Mouse (Mus musculus) layer of hippocampus, adult 11-12 months (tissue): Measurements from ENCODE around the gene Mrpl17.

Experiments
- DNase-seq: peaks from one replicate; pipeline ENCODE4 v3.0.0; 2022; ENCODE audit warnings: low spot score

The Mrpl17 gene

GRCm38 (mm10) chr7:105786506-105787284, 24.2 kb downstream of the Mrpl17 start:
- DNase-seq: no peak

DNA sequence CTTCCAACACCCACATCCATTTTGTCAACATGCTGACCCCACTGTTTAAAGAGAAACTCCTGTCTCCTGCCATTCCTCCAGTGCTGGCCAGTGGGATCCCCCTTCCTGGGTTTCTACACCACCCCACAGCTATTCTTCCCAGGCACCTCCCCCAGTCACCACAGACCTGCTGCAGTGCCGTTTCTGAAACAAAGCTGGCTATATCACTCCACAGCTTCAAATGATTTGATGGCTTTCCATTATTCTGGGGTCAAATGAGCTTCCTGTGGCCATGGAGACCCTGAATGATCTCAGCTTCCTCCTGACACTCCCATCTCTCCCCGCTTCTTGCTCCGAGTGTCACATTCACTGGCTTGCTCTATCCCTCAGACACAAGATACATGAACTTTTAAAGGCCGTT, 26.3 kb downstream of the Mrpl17 start:
- no peak for DNase-seq

DNA sequence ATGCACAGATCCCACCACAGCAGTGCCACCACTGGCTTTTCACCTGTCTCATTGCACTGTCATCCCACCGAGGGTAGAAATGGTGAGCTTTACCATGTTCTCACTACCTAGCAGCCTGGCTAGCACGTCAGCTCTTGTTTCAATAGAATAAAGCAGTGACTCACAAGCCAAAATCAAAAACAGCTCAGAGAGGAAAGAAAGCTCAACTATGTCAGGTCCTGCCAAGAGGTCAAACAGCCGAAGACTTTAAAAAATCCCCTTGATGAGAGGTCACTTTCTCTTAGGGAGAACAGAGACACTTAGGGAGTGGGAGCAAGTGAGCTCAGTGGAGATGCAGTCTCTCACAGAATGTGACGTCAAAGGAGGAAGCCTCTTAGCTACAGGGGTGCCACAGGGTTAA, 27.0 kb downstream of the Mrpl17 start:
- no peak for DNase-seq

GRCm38 (mm10) chr7:105778553-105779265, 32.2 kb downstream of the Mrpl17 start:
- no peak for DNase-seq

GRCm38 (mm10) chr7:105777797-105778552, 32.9 kb downstream of the Mrpl17 start:
- DNase-seq: no peak

- no peak for DNase-seq
Measured at GRCm38 (mm10) chr7:105777316-105777715, 33.6 kb downstream of the Mrpl17 start.

GRCm38 (mm10) chr7:105776026-105776425, 34.9 kb downstream of the Mrpl17 start:
- no peak for DNase-seq

GRCm38 (mm10) chr7:105774661-105775060, 36.2 kb downstream of the Mrpl17 start:
- DNase-seq: no peak

GRCm38 (mm10) chr7:105773041-105773440, 37.9 kb downstream of the Mrpl17 start:
- DNase-seq: no peak

- DNase-seq: no peak
Measured at GRCm38 (mm10) chr7:105772331-105772730, 38.6 kb downstream of the Mrpl17 start.

DNA sequence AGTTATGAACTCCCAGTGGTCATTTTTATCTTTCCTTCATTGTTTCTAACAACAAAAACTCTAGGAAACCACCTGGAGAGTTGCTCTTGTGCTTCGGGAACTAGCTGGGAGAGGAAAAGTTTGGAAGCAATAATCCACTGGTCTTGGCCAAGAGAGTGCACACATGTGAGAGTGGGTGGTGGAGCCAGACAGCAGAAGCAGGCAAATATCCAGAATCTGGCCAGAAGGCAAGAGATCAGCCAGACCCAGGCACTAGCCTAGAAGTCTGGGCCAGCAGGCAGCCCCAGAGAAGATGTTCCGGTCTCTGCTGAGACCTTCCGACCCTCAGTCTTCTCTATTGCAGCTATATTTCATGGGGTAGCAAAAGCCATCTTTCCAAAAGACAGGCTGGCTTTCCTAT, 40.9 kb downstream of the Mrpl17 start:
- DNase-seq: no peak

GRCm38 (mm10) chr7:105767729-105768165, 43.2 kb downstream of the Mrpl17 start:
- no peak for DNase-seq

DNA sequence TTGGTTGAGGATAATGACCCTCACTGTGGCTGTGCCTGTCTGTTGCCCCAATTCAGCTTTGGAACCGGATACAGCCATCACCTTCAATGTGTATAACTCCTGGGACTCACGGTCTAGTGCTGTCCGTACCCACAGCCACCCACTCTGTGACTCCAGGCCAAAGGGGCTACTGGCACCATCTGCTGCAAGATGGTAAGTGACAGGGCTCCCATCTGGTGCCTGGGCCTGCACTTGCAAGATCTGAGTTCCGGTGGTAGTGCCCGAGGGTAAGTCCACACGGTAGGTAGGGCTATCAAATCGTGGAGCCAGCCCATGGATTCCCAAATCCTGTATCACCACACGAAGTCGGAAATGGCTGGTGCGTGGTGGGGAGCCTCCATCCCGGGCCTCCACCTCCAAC, 46.6 kb downstream of the Mrpl17 start:
- no peak for DNase-seq

DNA sequence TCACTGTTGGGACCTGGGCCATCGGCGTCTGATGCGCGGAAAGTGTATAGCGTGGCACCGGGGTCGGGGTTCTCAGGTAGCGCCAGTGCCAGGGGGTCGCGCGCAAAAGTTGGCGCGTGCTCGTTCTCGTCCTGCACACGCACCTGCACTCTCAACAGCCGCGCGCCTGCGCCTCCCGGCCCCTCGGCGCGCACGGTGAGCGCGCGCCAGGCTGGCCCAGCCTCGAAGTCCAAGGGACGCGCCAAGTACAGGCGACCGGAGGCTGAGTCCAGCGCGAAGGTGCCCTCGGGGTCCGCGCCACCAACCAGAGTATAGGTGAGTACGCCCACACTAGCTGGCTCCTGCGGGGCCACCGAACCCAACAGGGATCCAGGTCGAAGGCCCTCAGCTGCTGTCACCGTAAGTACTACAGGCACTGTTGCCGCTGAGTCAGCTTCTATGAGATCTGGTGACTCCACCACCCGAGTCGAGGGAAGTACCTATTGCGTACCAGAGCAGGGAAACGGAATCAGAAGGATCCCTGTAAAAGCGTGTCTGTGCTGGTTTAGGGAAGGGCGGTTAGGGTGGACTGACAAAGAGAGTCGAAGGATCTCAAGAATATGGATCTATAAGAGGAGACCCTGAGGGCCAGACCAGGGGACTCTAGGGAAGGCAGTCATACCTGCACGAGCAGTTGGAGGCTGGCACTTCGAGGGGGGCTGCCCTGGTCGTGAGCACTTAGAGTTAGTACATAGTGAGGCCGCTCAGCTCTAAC, 48.2 kb downstream of the Mrpl17 start:
- no peak for DNase-seq

DNA sequence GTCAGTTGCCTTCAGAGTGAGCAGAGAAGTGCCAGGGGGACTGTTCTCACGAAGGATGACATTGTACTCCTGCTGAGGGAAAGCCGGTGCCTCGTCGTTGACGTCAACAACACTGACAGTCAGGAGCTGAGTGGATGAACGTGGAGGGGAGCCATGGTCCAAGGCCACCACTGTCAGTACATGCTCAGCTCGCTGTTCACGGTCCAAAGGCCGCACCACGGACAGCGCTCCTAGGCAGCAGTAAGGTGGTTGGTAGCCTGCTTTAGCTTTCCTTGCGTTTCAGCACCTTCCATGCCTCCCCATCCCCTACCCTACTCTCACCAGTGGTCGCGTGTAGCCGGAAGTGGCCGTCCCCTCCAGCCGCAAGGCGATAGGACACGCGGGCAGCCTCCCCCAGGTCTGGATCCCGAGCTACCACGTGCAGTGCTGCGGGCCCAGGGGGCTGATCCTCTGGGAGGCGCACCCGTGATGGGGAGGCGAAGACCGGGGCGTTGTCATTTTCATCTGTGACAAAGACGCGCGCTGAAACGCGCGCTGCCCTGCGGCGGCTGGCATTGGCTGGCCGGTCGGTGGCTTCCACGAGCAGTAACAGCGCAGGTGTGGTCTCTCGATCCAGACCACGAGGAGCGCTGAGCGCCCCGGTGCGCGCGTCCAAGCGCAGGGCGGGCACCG, 49.0 kb downstream of the Mrpl17 start:
- no peak for DNase-seq

DNA sequence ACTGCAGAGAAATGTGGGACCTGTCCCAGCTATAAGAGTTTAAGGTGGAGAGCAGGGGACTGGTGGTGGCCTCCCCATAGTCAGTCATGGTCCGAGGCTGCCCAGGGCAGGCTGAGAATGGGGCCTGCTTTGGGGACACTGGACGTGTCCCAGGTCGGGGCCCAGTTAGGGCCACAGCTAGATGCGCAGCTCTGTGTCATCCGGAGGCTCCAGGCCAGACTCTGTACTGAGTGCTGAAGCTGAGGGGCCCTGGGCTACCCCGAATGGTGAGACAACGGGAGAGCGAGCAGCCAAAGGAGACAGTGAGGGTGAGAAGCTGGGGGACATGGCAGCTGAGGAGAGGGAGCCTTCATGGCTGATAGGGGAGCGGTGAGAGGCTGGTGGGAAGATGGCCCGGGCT, 57.6 kb downstream of the Mrpl17 start:
- DNase-seq: no peak
